Mouse (Mus musculus): ENCODE measurements at regions not wholly inside any gene's neighbourhood (a gene's known extent, or its start where the extent isn't known, plus 50 kb on each side); places are given as distances from the start of the nearest gene placed in this dataset.
"Not testable (repeated sequence)": the region's sequence is repeated elsewhere in the genome, so short reads cannot be mapped to it uniquely, and the experiment has no call there.

GRCm38 (mm10) chr12:36933118-36933610, 175.2 kb upstream of the Meox2 start:
- peak in 1 of 2 experiments; percentile 5 for DNase-seq

GRCm38 (mm10) chr12:36943903-36944302, 164.4 kb upstream of the Meox2 start:
- DNase-seq, result no peak

- peak; percentile 76 to 80 for DNase-seq
Measured at GRCm38 (mm10) chr12:36945964-36946363, 162.4 kb upstream of the Meox2 start.

- DNase-seq, result no peak
Measured at GRCm38 (mm10) chr12:36947902-36948301, 160.4 kb upstream of the Meox2 start.

- DNase-seq, result no peak
Measured at GRCm38 (mm10) chr12:36949096-36949738, 159.1 kb upstream of the Meox2 start.

GRCm38 (mm10) chr12:36974432-36975094, 133.8 kb upstream of the Meox2 start:
- no peak for DNase-seq

- DNase-seq, result no peak
Measured at GRCm38 (mm10) chr12:36977141-36977540, 131.2 kb upstream of the Meox2 start.

GRCm38 (mm10) chr12:36991135-36991534, 117.2 kb upstream of the Meox2 start:
- DNase-seq, result no peak

GRCm38 (mm10) chr12:36991970-36992369, 116.4 kb upstream of the Meox2 start:
- DNase-seq, result no peak

GRCm38 (mm10) chr12:37001401-37001800, 106.9 kb upstream of the Meox2 start:
- no peak for DNase-seq

- no peak for DNase-seq
Measured at GRCm38 (mm10) chr12:37005262-37005661, 103.1 kb upstream of the Meox2 start.

GRCm38 (mm10) chr12:37010306-37010705, 98.0 kb upstream of the Meox2 start:
- no peak for DNase-seq

GRCm38 (mm10) chr12:37014401-37014800, 93.9 kb upstream of the Meox2 start:
- DNase-seq, result no peak

GRCm38 (mm10) chr12:37014945-37015344, 93.4 kb upstream of the Meox2 start:
- DNase-seq, result not testable (repeated sequence)

GRCm38 (mm10) chr12:37015474-37016248, 92.7 kb upstream of the Meox2 start:
- DNase-seq, result no peak

- no peak for DNase-seq
Measured at GRCm38 (mm10) chr12:37047191-37047590, 61.1 kb upstream of the Meox2 start.

- DNase-seq, result peak in 1 of 2 experiments; percentile 29
Measured at GRCm38 (mm10) chr12:37050596-37050995, 57.7 kb upstream of the Meox2 start.

GRCm38 (mm10) chr12:37057411-37057810, 50.9 kb upstream of the Meox2 start:
- DNase-seq, result no peak

All from kidney, postnatal 36 days (tissue).